Mouse (Mus musculus): ENCODE measurements around the gene Morc1.

DNA sequence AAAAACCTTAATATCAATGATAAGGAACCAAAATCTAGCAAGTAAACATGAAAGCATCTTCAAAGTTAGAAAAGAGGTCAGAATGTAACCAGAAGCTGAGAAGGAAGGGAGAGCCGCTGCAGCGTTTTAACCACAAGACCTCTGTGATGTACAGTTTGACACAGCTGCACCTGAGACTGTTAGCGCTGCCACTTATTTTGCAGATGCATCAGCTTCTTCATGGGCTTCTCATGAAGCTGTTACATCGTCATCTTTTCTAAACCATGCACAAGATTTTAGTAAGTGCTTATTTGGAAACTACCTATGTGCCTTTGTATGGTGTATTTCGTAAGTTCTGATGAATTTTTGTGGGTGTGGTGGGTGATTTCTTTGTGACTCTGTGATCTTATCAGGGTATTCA is 163.4 kb downstream of the Morc1 start:
- TF ChIP-seq CTCF (IDR thresholded peaks at IDR 0.05; ENCODE audit: low read depth) (no peak), EP300 (IDR thresholded peaks at IDR 0.05; ENCODE audit: low read depth) (no peak)
